Mouse (Mus musculus) lung, adult 2 months (tissue): Measurements from ENCODE around the gene Gm20662.

Source experiments
- CTCF ChIP-seq: fragments of 200-500 bp; IDR thresholded peaks from 2 replicates; pipeline ENCODE4 v1.5.1; 2011; ENCODE audit warnings: mild to moderate bottlenecking, low read length, control low read depth; ENCODE audit not compliant: insufficient read depth
- POLR2A ChIP-seq: fragments of 200-500 bp; IDR thresholded peaks from 2 replicates; pipeline ENCODE4 v1.6.1; 2011; ENCODE audit warnings: low read depth, mild to moderate bottlenecking, control low read depth, low read length, borderline replicate concordance; ENCODE audit errors: extremely low read depth

GRCm38 (mm10) chr9:108093586-108093985, 97.4 kb downstream of the Gm20662 start:
- TF ChIP-seq CTCF (no peak), POLR2A (no peak)
